Mouse (Mus musculus): ENCODE results near the gene Aadat. TPM values are rescaled to one million over a fixed set of nuclear protein-coding genes. Genes with fewer than 3 reads are reported as not detected.
"Not testable (repeated sequence)": the region's sequence is repeated elsewhere in the genome, so short reads cannot be mapped to it uniquely, and the experiment has no call there.

Aadat gene
- polyA plus RNA-seq (2014; fragmentation: Nextera tagmentation; extraction: Ambion mirVana): 1.9 and 2.4 TPM in 2 replicates

- Histone ChIP-seq H3K4me1 (ENCODE audit: control insufficient read depth, insufficient read depth, low read length) (no peaks in the 10 kb centered on the region), H3K9ac (replicated peaks; ENCODE audit: low read length) (peak within 1 kb of the TSS; percentile 69), H3K4me2 (ENCODE audit: low read depth, low read length) (peak within 1 kb of the TSS; percentile 94), H3K36me3 (replicated peaks; ENCODE audit: control insufficient read depth, insufficient read depth, low read depth, low read length) (no peaks in the 10 kb centered on the region), H3K4me3 (ENCODE audit: low read depth, low read length) (peak within 1 kb of the TSS; percentile 54), H3K27me3 (ENCODE audit: control insufficient read depth, insufficient read depth, low read length) (no peaks in the 10 kb centered on the region), H3K27ac (replicated peaks; ENCODE audit: low read depth, low read length) (no peak within 1 kb of the TSS), H3K9me3 (replicated peaks; ENCODE audit: control insufficient read depth, low read length) (no peaks in the 10 kb centered on the region)
- DNase-seq (ENCODE audit: low spot score) (peak; percentile 91), ATAC-seq (replicated peaks; ENCODE audit: insufficient number of reproducible peaks, low FRiP score, low TSS enrichment, low read depth) (peak; percentile 97)
- under 1% methylated on average over 25 of the region's 25 CpGs for WGBS
Observed at GRCm38 (mm10) chr8:60505653-60506521, at the start of gene Aadat. Gene Aadat (plus strand): TSS chr8:60505932.

- H3K4me2 ChIP-seq (ENCODE audit: low read depth, low read length): no peak overlapping the region
- no peak for ATAC-seq (replicated peaks; ENCODE audit: insufficient number of reproducible peaks, low FRiP score, low TSS enrichment, low read depth)
Observed at GRCm38 (mm10) chr8:60466686-60467335, 38.9 kb upstream of the Aadat start.

GRCm38 (mm10) chr8:60490147-60490546, 15.6 kb upstream of the Aadat start:
- no peak overlapping the region for H3K27ac ChIP-seq (replicated peaks; ENCODE audit: low read depth, low read length)
- no peaks in the 10 kb centered on the region for H3K4me1 ChIP-seq (ENCODE audit: control insufficient read depth, insufficient read depth, low read length)
- 82% methylated on average over 2 of the region's 2 CpGs for WGBS
- no peaks in the 10 kb centered on the region for H3K9me3 ChIP-seq (replicated peaks; ENCODE audit: control insufficient read depth, low read length)
- no peak for DNase-seq (ENCODE audit: low spot score)
- no peak overlapping the region for H3K4me2 ChIP-seq (ENCODE audit: low read depth, low read length)
- ATAC-seq (replicated peaks; ENCODE audit: insufficient number of reproducible peaks, low FRiP score, low TSS enrichment, low read depth): no peak
- no peaks in the 10 kb centered on the region for H3K27me3 ChIP-seq (ENCODE audit: control insufficient read depth, insufficient read depth, low read length)
- H3K9ac ChIP-seq (replicated peaks; ENCODE audit: low read length): no peak overlapping the region
- H3K4me3 ChIP-seq (ENCODE audit: low read depth, low read length): no peak overlapping the region
- H3K36me3 ChIP-seq (replicated peaks; ENCODE audit: control insufficient read depth, insufficient read depth, low read depth, low read length): no peaks in the 10 kb centered on the region

More at GRCm38 (mm10) chr8:60466686-60467335, 38.9 kb upstream of the Aadat start:
- Histone ChIP-seq H3K4me1 (ENCODE audit: control insufficient read depth, insufficient read depth, low read length) (no peaks in the 10 kb centered on the region), H3K27ac (replicated peaks; ENCODE audit: low read depth, low read length) (no peak overlapping the region), H3K9me3 (replicated peaks; ENCODE audit: control insufficient read depth, low read length) (no peaks in the 10 kb centered on the region), H3K27me3 (ENCODE audit: control insufficient read depth, insufficient read depth, low read length) (no peaks in the 10 kb centered on the region), H3K36me3 (replicated peaks; ENCODE audit: control insufficient read depth, insufficient read depth, low read depth, low read length) (no peaks in the 10 kb centered on the region), H3K9ac (replicated peaks; ENCODE audit: low read length) (no peak overlapping the region), H3K4me3 (ENCODE audit: low read depth, low read length) (no peak overlapping the region)
- WGBS: 37% methylated on average over 15 of the region's 15 CpGs
- DNase-seq (ENCODE audit: low spot score): peak; percentile 82

- H3K27ac ChIP-seq (replicated peaks; ENCODE audit: low read depth, low read length): no peak overlapping the region
- H3K4me1 ChIP-seq (ENCODE audit: control insufficient read depth, insufficient read depth, low read length): no peaks in the 10 kb centered on the region
- no peak overlapping the region for H3K4me3 ChIP-seq (ENCODE audit: low read depth, low read length)
- H3K9ac ChIP-seq (replicated peaks; ENCODE audit: low read length): no peak overlapping the region
- H3K9me3 ChIP-seq (replicated peaks; ENCODE audit: control insufficient read depth, low read length): no peaks in the 10 kb centered on the region
- H3K27me3 ChIP-seq (ENCODE audit: control insufficient read depth, insufficient read depth, low read length): no peaks in the 10 kb centered on the region
- WGBS: 88% methylated on average over 2 of the region's 2 CpGs
- H3K36me3 ChIP-seq (replicated peaks; ENCODE audit: control insufficient read depth, insufficient read depth, low read depth, low read length): no peaks in the 10 kb centered on the region
- no peak for DNase-seq (ENCODE audit: low spot score)
- no peak for ATAC-seq (replicated peaks; ENCODE audit: insufficient number of reproducible peaks, low FRiP score, low TSS enrichment, low read depth)
- no peak overlapping the region for H3K4me2 ChIP-seq (ENCODE audit: low read depth, low read length)
Observed at GRCm38 (mm10) chr8:60491871-60492270, 13.9 kb upstream of the Aadat start.

- ATAC-seq (replicated peaks; ENCODE audit: insufficient number of reproducible peaks, low FRiP score, low TSS enrichment, low read depth) (no peak), DNase-seq (ENCODE audit: low spot score) (no peak)
- whole genome bisulfite sequencing: 75% methylated on average over 3 of the region's 3 CpGs
- Histone ChIP-seq H3K9ac (replicated peaks; ENCODE audit: low read length) (no peak overlapping the region), H3K4me3 (ENCODE audit: low read depth, low read length) (no peak overlapping the region), H3K27me3 (ENCODE audit: control insufficient read depth, insufficient read depth, low read length) (no peaks in the 10 kb centered on the region), H3K36me3 (replicated peaks; ENCODE audit: control insufficient read depth, insufficient read depth, low read depth, low read length) (no peaks in the 10 kb centered on the region), H3K4me1 (ENCODE audit: control insufficient read depth, insufficient read depth, low read length) (no peaks in the 10 kb centered on the region), H3K27ac (replicated peaks; ENCODE audit: low read depth, low read length) (no peak overlapping the region), H3K4me2 (ENCODE audit: low read depth, low read length) (no peak overlapping the region), H3K9me3 (replicated peaks; ENCODE audit: control insufficient read depth, low read length) (no peaks in the 10 kb centered on the region)
Observed at GRCm38 (mm10) chr8:60492471-60492870, 13.3 kb upstream of the Aadat start.

GRCm38 (mm10) chr8:60494606-60495005, 11.1 kb upstream of the Aadat start:
- no peak for DNase-seq (ENCODE audit: low spot score)
- no peak for ATAC-seq (replicated peaks; ENCODE audit: insufficient number of reproducible peaks, low FRiP score, low TSS enrichment, low read depth)
- H3K36me3 ChIP-seq (replicated peaks; ENCODE audit: control insufficient read depth, insufficient read depth, low read depth, low read length): no peaks in the 10 kb centered on the region
- 87% methylated on average over 11 of the region's 11 CpGs for WGBS
- no peak overlapping the region for H3K4me3 ChIP-seq (ENCODE audit: low read depth, low read length)
- H3K27me3 ChIP-seq (ENCODE audit: control insufficient read depth, insufficient read depth, low read length): no peaks in the 10 kb centered on the region
- no peaks in the 10 kb centered on the region for H3K4me1 ChIP-seq (ENCODE audit: control insufficient read depth, insufficient read depth, low read length)
- no peaks in the 10 kb centered on the region for H3K9me3 ChIP-seq (replicated peaks; ENCODE audit: control insufficient read depth, low read length)
- no peak overlapping the region for H3K27ac ChIP-seq (replicated peaks; ENCODE audit: low read depth, low read length)
- H3K4me2 ChIP-seq (ENCODE audit: low read depth, low read length): no peak overlapping the region
- no peak overlapping the region for H3K9ac ChIP-seq (replicated peaks; ENCODE audit: low read length)

- H3K36me3 ChIP-seq (replicated peaks; ENCODE audit: control insufficient read depth, insufficient read depth, low read depth, low read length); H3K9me3 ChIP-seq (replicated peaks; ENCODE audit: control insufficient read depth, low read length); ATAC-seq (replicated peaks; ENCODE audit: insufficient number of reproducible peaks, low FRiP score, low TSS enrichment, low read depth); H3K27me3 ChIP-seq (ENCODE audit: control insufficient read depth, insufficient read depth, low read length); H3K9ac ChIP-seq (replicated peaks; ENCODE audit: low read length); H3K4me2 ChIP-seq (ENCODE audit: low read depth, low read length); DNase-seq (ENCODE audit: low spot score); H3K4me1 ChIP-seq (ENCODE audit: control insufficient read depth, insufficient read depth, low read length); H3K4me3 ChIP-seq (ENCODE audit: low read depth, low read length); H3K27ac ChIP-seq (replicated peaks; ENCODE audit: low read depth, low read length): not testable (repeated sequence)
- WGBS: 71% methylated on average over 2 of the region's 2 CpGs
Observed at GRCm38 (mm10) chr8:60495046-60495445, 10.7 kb upstream of the Aadat start.

GRCm38 (mm10) chr8:60503098-60503497, 2.6 kb upstream of the Aadat start, which contains the start of gene Gm10283:
Gene Gm10283 (minus strand): TSS chr8:60503198.
- Histone ChIP-seq H3K27ac (replicated peaks; ENCODE audit: low read depth, low read length) (no peak within 1 kb of the TSS), H3K4me1 (ENCODE audit: control insufficient read depth, insufficient read depth, low read length) (no peaks in the 10 kb centered on the region), H3K9ac (replicated peaks; ENCODE audit: low read length) (no peak within 1 kb of the TSS), H3K27me3 (ENCODE audit: control insufficient read depth, insufficient read depth, low read length) (no peaks in the 10 kb centered on the region), H3K9me3 (replicated peaks; ENCODE audit: control insufficient read depth, low read length) (no peaks in the 10 kb centered on the region), H3K36me3 (replicated peaks; ENCODE audit: control insufficient read depth, insufficient read depth, low read depth, low read length) (no peaks in the 10 kb centered on the region), H3K4me2 (ENCODE audit: low read depth, low read length) (no peak within 1 kb of the TSS), H3K4me3 (ENCODE audit: low read depth, low read length) (no peak within 1 kb of the TSS)
- DNase-seq (ENCODE audit: low spot score) (no peak), ATAC-seq (replicated peaks; ENCODE audit: insufficient number of reproducible peaks, low FRiP score, low TSS enrichment, low read depth) (no peak)
- 60% methylated on average over 2 of the region's 2 CpGs for WGBS
